Mouse (Mus musculus) erythroblast, embryonic 14.5 days (primary cell): Measurements from ENCODE around the gene Cpne6.

Experiments
- GATA1 ChIP-seq: IDR thresholded peaks from 2 replicates; pipeline ENCODE4 v1.6.1; 2012; ENCODE audit warnings: low read length, inconsistent platforms, mixed read lengths
- TAL1 ChIP-seq: IDR thresholded peaks from 3 replicates; pipeline ENCODE4 v1.6.1; 2012; ENCODE audit warnings: low read length, inconsistent platforms, mixed read lengths

- TF ChIP-seq TAL1 (no peak), GATA1 (no peak)
These were observed 10.5 kb downstream of the Cpne6 start for GRCm38 (mm10) chr14:55520451-55521361.
